Mouse (Mus musculus) small intestine, adult 2 months (tissue): ENCODE data around the gene Cyb5rl.

Source experiments
- CTCF ChIP-seq: fragments of 200-500 bp; IDR thresholded peaks from 2 replicates; pipeline ENCODE4 v1.5.1; 2012; ENCODE audit warnings: low read depth, mild to moderate bottlenecking, control low read depth, inconsistent platforms, low read length, moderate library complexity, mixed read lengths; ENCODE audit not compliant: insufficient replicate concordance, insufficient read length; ENCODE audit errors: extremely low read depth
- POLR2A ChIP-seq: fragments of 200-500 bp; IDR thresholded peaks from 2 replicates; pipeline ENCODE4 v1.6.1; 2012; ENCODE audit warnings: low read depth, mild to moderate bottlenecking, control low read depth, inconsistent platforms, low read length, moderate library complexity

DNA sequence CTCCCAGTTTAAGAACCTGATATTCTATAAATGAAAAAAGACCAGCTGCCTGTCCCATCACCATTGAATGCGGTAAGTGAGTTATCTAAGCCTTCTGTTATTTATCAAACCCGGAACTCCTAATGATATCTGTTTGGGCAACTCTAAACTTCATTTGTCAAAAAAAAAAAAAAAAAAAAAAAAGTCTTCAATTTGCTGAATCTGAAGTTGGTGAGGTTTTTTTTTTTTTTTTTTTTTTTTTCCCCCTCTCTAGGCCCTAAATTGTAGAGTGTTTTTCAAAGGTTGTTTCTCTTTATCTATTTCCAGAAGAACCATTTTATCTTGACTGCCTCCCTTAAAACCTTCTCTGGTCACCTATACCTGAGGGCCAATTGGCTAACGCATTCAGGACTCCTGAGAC lies 68.1 kb downstream of the Cyb5rl start:
- no peak for TF ChIP-seq POLR2A
- no peak for TF ChIP-seq CTCF
